Mouse (Mus musculus): Measurements from ENCODE around the gene AY074887.

DNA sequence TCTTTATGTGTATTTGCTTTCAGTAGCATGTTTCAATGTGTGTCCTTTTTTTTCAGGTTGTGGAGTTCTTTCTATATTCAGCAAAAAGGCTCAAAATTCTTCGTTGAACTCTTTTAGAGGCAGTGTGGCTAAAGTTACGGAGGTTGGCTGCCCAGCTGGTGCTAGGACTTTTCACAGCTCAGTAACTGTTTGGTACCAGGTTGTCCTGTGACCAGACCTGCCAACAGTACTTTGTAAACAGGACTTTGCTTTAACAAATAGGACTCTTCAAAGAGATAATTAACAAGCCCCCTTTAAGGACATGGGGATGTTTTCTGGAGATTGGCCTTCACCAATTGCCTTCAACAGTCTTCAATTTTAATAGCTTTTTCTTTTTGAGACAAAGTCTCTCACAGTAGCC, 32.6 kb downstream of the AY074887 start:
- TF ChIP-seq CTCF (IDR thresholded peaks at IDR 0.05; ENCODE audit: low read depth, low read length) (no peak), POLR2A (IDR thresholded peaks at IDR 0.05; ENCODE audit: insufficient read depth, low read length) (no peak), EP300 (IDR thresholded peaks at IDR 0.05; ENCODE audit: insufficient read depth, low read depth, low read length) (no peak)

Measured in ES-Bruce4 (cell line).